Mouse (Mus musculus): ENCODE measurements around the gene Gm11562.

Gene Gm11562

DNA sequence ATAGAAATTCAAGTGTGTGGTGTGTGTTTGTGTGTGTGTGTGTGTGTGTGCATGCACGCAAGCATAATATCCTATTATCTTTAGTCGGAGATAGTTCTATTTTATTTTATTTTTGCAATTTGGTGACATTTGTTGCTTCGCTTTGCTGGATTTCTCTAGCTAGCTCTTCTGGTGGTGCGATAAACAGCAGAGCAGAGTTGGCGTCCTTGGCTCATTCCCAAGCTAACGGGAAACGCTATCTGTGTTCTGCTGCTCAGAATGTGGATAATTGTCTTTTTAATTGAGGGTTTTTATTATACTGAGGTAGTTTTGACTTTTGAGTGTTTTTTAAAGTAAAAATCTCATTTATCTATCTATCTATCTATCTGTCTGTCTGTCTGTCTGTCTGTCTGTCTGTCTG is 35.1 kb downstream of the Gm11562 start:
- no peak for DNase-seq (ENCODE audit: low spot score in 2 of 2)

DNA sequence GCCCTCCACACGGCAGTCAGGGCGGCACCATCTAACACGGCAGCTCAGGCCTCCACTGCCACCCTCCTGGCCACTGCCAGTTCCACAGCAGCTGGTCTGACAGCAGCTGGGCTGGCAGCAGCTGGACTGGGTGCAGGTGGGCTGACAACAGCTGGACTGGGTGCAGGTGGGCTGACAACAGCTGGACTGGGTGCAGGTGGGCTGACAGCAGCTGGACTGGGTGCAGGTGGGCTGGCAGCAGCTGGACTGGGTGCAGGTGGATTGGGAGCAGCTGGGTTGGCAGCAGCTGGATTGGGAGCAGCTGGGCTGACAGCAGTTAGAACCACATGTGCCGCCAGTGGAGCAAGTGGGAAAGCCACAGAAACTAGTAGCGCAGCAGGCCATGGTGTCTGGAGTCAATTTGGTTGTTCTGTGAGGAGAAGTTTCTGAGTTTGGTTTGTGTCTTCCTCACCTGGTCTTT is 37.0 kb downstream of the Gm11562 start, which contains the start of gene Krtap1-4:
Gene Krtap1-4 (minus strand): TSS at position 410 of the 460 bp plus-strand sequence.
- DNase-seq (ENCODE audit: low spot score in 2 of 2), result no peak

DNA sequence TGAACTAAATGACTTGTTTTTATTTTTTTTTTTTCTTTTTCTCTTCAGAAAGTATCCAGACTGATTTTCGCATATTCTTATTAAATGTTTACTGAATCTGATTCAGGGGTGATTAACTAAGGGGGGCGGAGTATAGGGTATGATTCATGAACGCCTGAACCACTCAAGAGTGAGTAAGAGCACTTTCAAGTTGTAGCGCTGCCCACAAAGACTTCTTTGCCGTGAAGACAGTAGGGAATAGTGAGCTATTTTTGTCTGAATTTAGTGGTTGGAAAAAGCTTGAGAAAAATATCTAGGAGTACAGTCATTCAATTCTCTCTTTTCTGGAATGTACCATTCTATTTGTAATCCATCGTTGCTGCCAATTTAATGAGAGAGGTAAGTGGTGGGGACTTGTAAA is 38.7 kb downstream of the Gm11562 start:
- DNase-seq (ENCODE audit: low spot score in 2 of 2), result no peak

DNA sequence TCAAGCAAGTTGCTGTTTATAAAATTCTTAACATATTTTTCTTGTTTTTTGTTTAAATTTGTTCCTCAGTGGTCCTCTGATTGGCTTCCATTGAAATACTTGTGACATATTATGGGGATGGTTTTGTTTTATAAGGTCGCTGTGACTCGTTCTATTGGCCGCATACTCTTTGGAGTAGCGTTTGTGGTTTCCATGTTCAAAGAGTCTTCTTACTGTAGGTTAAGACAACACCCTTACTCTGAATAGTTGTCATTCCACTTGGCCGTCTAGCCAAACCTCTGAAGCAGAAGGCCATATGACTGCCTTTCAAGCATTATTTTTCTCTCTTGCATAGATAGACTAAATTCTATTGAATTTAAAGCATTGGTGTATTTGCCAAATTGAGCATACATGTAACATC is 39.2 kb downstream of the Gm11562 start:
- no peak for DNase-seq (ENCODE audit: low spot score in 2 of 2)

DNA sequence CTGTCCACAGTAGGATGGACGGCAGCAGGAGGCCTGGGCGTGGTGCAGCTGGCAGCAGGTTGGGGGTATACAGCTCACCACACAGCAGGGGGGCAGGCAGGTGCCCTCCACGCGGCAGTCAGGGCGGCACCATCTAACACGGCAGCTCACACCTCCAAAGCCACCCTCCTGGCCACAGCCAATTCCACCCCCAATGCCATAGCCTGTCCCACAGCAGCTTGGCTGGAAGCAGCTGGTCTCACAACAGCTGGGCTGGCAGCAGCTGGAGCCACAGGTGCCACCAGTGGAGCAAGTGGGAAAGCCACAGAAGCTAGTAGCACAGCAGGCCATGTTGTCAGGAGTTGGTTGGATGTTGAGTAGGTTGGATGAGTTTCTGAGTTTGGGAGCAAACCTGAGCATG is 39.6 kb downstream of the Gm11562 start, which contains the start of gene Krtap1-5:
Gene Krtap1-5 (minus strand): TSS at position 381 of the 400 bp plus-strand sequence.
- no peak for DNase-seq (ENCODE audit: low spot score in 2 of 2)

DNA sequence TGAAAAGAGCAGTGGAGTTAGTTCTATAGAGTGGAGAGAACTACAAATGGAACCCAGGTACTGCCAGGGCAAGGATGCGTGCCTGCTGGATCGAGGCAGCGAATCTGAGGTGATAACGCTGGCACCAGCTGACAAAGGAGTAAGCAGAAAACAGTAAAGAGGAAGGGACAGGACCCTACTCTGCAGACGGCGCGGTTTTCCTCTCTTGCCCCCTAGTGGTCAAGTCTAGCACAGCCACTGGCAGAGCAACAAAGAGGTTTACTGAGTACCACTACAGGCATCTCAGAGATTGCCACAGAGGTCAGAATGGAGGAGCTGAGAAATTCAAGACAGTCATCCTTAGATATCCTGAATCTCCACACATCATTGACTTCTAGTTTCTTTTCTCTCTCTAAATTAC is 46.1 kb downstream of the Gm11562 start:
- peak; percentile 12 to 40 for DNase-seq (ENCODE audit: low spot score in 2 of 2)

DNA sequence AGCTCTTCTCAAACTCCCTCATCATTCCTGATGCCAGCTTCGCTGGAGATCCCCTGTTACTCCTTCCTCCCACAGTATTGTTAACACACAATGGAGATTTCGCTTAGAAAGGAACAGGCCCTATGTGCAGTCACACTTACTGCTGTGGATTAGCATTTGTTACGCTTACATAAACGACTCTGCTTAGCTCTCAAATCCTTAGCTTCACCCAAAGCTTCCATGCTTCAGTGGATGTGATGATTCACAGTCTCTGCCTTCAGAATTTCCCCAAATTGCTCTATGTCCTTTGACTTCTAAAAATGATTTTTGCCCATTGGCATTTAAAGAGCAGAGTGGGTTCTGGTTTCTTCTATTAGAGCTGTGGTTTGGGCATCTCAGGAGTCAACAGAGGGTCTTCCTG is 47.1 kb downstream of the Gm11562 start:
- DNase-seq (ENCODE audit: low spot score in 2 of 2), result no peak
